Mouse (Mus musculus) CD4-positive, CD25-positive, alpha-beta regulatory T cell, adult 2 months (primary cell): ENCODE measurements around the gene Themis.

Source experiments
- DNase-seq: peaks from one replicate; pipeline ENCODE4 v3.0.0-alpha.2; 2012; ENCODE audit warnings: low read depth, low spot score

Gene Themis

DNA sequence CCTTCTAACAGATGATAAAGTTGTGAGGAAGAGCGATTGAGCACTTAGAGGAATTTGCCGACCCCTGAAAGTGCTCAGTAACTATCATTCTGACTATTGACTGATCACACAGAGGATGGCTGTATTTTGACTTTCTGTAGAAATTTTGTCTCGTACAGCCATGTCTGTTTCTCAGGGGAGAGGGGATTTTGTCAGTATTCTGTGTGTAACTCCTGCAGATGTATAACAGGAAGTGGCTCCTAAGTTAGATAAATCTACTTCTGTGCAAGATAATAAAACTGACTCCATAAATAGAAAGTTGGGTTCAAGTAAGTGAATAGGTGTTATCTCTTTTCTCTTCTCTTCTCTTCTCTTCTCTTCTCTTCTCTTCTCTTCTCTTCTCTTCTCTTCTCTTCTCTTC, 137.0 kb downstream of the Themis start:
- peak; percentile 21 for DNase-seq

DNA sequence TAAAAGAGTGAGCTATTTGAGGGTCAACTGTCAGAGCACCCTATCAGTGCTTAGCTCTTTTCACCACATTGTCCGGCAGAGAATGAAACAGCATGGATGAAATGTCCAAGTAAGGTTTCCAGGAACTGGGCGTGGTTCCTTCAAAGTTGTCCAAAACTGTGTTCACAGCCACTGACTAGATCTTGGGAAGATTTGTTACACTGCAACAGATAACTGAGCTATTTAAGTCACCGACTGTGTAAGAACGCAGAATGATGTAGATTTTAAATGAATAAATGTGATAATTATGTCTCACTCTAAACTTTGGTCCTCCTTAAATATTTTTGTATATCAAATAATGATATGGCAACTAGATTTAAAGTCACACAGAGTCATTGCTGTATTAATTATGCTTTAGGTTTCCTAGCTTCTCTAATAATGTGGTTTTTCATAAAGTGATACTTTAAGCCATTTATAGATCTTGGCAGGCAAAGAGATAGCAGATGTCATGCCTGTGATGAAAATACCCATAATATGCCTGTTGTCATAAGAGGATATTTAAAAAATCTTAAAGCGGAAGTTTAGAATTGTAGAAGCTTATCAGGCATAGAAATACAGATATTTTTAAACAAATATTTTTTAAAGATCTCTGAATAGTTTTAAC, 143.9 kb downstream of the Themis start:
- no peak for DNase-seq

DNA sequence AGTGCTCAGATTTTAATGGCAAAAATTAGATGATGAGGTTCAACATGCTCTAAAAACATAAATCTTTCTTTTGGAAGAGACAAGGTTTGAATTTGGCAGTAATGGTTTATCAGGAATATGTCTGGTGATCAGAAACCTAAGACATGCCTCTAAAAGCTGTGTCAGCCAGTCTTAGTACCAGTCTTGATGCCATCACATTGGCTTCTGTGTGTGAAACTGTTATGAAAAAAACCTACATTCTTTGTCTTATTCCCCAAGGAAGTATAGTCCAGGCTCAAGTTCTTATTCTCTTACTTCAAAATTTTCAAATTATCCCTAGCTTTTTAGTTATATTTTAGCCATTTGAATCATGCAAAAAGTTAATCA, 144.4 kb downstream of the Themis start:
- DNase-seq: no peak

DNA sequence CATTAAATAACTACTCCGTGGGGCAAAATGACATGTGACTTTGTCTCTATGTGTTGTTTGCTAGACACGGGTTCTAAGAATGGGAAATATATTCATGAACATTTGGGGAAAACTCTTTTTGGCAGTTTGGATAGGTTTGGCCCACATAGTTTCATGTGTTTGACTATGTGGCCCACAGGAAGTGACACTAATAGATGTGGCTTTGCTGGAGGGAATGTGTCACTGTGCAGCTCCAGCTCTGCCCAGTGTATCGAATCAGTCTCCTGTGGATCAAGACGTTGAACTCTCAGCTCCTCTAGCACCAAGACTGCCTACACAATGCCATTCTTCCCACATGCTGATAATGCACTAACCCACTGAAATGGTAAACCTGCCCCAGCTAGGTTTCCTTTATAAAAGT, 148.0 kb downstream of the Themis start:
- peak; percentile 5 for DNase-seq

DNA sequence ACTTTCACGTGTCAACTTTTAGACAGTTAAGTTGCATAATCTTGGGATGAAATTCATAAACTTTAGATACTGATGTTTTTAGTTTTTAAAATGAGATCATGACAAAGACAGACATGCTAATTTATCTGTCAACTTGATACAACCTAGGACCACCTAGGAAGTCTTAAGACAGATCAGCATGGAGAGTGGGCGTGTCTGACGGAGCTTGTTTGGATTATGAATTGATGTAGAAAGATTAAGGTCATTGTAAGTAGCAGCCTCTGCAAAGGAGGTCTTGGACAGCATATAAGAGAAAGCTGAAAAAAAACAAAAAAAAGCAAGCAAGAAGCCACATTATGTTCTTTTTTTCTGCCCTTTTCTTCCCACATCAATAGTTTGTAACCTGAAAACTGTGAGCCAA, 154.2 kb downstream of the Themis start:
- no peak for DNase-seq

DNA sequence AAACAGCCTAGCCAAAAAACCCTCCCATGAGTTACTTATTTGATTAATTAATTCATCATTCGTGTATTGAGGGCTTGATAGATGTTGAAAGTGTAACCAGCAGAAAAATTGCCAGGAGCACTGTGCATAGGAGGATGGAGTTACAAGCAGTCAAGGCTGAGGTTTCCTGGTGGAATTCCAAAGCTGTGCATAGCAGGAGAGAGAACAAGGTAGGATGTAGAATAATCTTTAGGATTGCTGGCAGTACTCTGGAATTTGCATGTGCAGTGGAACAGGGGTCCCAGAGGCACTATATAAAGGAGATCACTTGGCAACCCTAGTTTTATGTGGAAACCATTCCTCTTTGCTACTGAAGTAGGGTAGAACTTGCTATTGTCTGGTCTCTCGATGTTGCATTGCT, 174.4 kb downstream of the Themis start:
- DNase-seq: no peak

DNA sequence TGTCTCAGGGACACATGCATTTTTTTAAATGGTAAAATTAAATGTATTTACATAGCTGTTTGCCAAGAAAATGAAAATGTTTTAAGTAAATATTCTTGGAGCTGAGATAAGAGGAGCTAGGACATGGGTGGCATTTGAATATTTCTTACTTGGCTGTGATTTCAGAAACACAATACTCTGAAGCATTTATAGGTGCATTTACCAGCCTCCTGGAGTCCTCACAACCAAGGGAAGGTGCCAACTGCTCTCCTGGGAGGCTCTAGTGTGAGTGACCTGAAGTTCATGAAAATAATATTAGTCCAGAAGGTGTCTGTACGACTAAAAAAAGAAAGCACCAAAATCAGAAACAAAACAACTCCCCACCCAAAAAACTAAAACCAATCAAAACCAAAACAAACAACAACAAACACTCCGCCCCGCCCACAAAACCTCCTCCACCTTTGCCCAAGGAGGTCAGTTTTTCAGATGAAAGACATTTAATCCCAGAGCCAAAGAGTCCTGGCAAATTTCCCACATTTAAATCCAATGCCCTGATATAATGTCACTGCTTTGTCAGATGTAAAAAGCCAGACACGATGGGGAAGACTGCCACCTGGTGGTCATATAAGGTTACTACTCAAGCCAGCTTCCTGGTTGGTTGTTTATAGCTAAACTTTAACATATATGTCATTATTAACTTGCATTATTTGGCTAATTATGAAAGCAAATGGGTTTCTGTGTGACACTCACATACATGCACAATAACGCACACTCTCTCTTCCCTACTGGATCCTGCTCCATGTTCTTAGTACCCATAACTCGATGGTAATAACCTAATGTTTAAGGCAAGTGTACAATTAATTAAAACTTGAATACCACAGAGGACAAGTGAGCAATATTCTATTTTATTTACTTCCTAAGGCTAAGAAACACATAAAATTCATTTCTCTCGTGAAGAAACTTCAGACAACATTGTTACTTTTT, 175.9 kb downstream of the Themis start:
- DNase-seq: peak; percentile 77

DNA sequence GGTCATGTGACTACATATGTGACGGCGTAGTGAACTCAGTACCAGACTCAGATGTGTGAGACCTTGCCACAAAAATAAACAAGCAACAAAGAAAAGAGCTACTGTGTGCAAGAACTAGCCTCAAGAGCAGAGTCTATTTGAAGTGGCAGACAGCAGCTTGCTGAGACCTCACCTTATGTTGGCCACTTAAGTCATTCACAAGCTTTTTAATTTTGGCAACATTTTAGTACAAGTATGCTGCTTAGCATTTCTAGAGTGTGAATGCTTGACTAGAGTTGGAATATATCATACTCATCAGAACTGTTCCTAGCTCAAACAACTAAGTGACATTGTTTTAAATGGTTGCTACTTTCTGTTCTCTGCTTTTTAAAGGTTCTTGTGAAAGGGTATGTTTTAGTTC, 188.0 kb downstream of the Themis start:
- DNase-seq: no peak

DNA sequence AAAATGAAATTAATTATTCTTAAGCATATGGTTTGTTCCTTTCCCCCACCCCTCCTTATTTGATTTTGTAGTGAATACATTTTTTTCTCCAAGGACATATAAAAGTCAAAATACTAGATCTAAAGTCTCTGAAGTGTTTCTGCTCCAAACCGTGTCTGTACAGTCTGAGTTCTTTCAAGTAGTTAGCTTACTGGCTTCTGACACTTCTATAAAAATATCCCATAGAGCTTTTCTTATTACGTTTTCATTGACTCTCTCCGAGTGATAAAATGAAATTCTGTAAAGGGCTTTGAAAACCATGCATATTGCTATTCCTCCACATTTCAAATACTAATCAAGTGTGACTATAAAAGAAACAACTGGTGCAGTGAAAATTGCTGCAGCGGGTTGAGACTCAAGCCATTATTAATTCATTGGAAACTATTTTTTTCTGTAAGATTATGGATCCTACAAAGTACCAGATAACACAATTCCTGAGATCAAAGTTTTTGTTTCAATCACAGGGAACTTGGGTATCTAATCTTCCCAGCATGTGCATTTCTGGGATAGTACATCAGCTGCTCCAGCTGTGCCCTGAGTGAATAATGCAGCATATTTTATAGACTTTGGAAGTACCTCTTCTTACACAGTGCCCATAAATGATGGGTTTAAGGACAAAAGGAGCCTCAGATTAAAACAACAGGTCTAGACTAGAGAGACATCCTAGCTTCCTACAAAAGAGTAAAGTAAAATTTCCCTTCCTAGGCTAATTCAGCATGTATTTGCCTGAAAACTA, 202.6 kb downstream of the Themis start:
- DNase-seq: no peak

DNA sequence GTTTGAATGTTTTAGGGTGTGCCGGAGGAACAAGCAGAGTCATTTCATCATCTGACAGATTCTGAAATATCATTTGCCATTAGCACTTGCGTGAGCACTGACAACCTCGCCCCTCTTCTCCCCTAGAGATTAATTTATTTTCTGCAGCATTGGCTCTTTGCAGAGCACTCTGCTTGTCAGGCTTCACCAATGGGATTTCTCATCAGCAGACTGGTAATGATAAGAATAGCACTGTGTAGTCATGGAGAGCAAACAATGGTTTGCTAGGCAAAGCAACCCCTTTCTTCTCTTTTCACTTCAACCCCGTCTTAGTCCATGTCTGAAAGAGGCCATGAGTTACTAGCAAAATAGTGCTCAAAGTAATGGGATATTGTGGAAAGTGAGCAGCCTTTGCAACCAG, 206.4 kb downstream of the Themis start:
- DNase-seq: no peak

DNA sequence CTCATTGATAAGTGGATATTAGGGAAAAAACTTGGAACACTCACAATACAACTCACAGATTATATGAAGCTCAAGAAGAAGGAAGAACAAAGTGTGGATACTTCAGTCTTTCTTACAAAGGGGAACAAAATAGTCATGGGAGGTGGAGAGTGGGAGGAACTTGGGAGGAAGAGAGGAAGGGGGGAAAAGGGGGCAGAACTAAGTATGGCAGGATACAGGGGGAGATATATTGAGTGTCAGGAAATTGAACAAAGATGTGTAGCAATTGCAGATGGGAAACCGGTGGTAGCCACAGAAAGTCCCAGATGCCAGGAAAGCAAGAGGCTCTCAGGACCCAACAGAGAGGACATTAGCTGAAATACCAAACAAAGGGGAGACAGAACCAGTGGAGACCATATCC, 219.5 kb downstream of the Themis start:
- DNase-seq: no peak

DNA sequence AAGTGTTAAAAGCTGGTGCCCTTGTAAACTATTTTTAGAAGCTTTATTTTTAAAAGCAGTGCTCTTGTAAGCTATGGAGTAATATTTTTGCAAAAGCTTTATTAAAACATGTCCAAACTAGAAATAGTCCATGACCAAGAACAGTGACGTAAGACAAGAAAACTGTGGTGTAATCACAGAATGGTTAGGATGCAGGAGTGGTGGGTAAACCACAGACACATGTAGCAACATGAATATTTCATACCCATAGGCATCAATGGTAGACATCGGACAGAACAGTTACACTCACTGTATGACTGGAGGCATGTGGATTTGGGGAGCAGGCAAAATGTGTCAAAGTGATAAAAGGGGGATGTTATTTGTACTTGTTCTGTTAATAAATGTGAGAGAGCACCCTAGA, 222.7 kb downstream of the Themis start:
- no peak for DNase-seq

DNA sequence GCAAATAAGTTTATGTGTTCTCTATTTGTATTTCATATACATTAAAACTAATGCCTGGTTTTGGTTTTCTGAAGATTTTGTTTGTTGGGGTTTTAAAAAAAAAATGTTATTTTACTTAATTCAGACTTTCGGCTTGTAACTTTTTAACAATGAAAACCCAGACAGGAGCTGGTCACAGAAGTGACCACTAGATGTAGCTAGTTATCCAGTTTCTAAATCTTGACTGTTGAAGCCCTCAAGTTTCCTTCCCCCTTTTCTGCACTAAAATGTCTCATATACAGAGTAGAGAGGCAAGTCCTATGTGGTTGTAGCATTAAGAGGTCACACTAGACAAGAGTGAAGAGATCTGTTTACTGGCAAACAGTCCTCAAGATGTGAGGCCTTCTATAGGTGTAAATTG, 230.2 kb downstream of the Themis start:
- no peak for DNase-seq
